Mouse (Mus musculus): ENCODE measurements at regions not wholly inside any gene's neighbourhood (a gene's known extent, or its start where the extent isn't known, plus 50 kb on each side); places are given as distances from the start of the nearest gene placed in this dataset.
"Not testable (repeated sequence)": the region's sequence is repeated elsewhere in the genome, so short reads cannot be mapped to it uniquely, and the experiment has no call there.

DNA sequence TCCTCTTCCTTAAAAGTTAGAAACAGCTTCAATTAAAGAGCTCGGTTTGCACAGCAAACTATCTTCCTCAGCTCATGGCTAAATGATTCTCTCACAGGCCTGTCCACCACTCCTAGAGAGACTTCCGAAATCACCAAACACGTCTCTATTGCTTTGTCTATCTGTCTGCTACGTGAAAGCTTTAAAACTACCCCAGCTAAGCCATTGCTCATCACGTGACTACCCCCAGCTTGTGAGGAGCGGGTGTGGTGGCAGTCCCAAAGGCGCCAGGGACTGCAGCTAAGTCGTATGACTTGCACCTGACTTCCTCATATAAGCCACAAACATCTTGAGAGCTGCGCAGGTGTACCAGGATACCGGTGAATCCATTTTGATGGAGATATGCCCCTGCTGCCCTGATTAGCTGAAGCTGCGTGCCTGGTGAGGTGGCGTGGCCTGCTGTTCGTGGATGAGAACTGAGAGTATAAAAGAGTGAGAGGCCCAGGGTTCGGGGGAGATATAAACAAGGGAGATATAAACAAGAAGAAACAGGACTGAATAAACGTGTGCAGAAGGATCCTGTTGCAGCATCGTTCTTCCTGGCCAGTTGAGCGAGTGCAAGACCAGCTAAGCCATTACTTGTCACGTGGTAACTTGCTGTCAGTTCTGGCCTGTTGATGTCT lies 105.8 kb upstream of the Intu start:
- TF ChIP-seq EP300 (IDR thresholded peaks at IDR 0.05; ENCODE audit: insufficient read depth, low read depth, low read length); CTCF (IDR thresholded peaks at IDR 0.05; ENCODE audit: low read depth, low read length): not testable (repeated sequence)
